Mouse (Mus musculus): ENCODE data around the gene Zbtb16. TPM values are rescaled to one million over a fixed set of nuclear protein-coding genes. Genes with fewer than 3 reads are reported as not detected.

The Zbtb16 gene
- total and polyA plus RNA-seq, 3 experiments: 0.04 to 0.72 TPM; not detected in 1

- H3K4me1 ChIP-seq (ENCODE audit: control insufficient read depth in 1 of 2, insufficient read depth in 2 of 2, low read length in 2 of 2): no peaks in the 10 kb centered on the region
- TF ChIP-seq SMC3 (IDR thresholded peaks at IDR 0.05; ENCODE audit: low read depth, low read length) (peak; percentile 98), ZC3H11A (IDR thresholded peaks at IDR 0.05; ENCODE audit: low read depth, low read length) (peak; percentile 98), JUND (IDR thresholded peaks at IDR 0.05; ENCODE audit: low read depth, low read length) (no peak), EP300 (IDR thresholded peaks at IDR 0.05; ENCODE audit: low read depth in 1 of 2, low read length in 2 of 2) (no peak), E2F4 (IDR thresholded peaks at IDR 0.05; ENCODE audit: borderline replicate concordance, low read depth, low read length) (no peak), BHLHE40 (IDR thresholded peaks at IDR 0.05; ENCODE audit: borderline replicate concordance, low read depth, low read length) (no peak), USF2 (IDR thresholded peaks at IDR 0.05; ENCODE audit: borderline replicate concordance in 1 of 2, insufficient read depth in 1 of 2, low read depth in 1 of 2, low read length in 2 of 2) (no peak), RCOR1 (IDR thresholded peaks at IDR 0.05; ENCODE audit: low read depth, low read length) (no peak), MEF2A (IDR thresholded peaks at IDR 0.05; ENCODE audit: extremely low read depth, insufficient replicate concordance, low read depth, low read length, poor library complexity, severe bottlenecking) (no peak), RAD21 (IDR thresholded peaks at IDR 0.05; ENCODE audit: low read depth, low read length) (peak; percentile 91), MAX (IDR thresholded peaks at IDR 0.05; ENCODE audit: low read length) (no peak), TCF12 (IDR thresholded peaks at IDR 0.05; ENCODE audit: low read depth, low read length) (no peak), MYC (IDR thresholded peaks at IDR 0.05; ENCODE audit: low read depth, low read length) (no peak), ELF1 (IDR thresholded peaks at IDR 0.05; ENCODE audit: low read depth, low read length) (no peak), ZKSCAN1 (IDR thresholded peaks at IDR 0.05; ENCODE audit: low read depth, low read length) (no peak), ZNF384 (IDR thresholded peaks at IDR 0.05; ENCODE audit: low read depth, low read length) (no peak), NELFE (IDR thresholded peaks at IDR 0.05; ENCODE audit: low read depth, low read length) (no peak), CTCF (IDR thresholded peaks at IDR 0.05 in 2 of 3, conservative IDR thresholded peaks at IDR 0.05 in 1 of 3; ENCODE audit: control insufficient read depth in 1 of 3, insufficient read depth in 1 of 3, low read depth in 2 of 3, low read length in 3 of 3, poor library complexity in 1 of 3, severe bottlenecking in 1 of 3) (peak; percentile 80 to 87 (median 87)), CHD1 (IDR thresholded peaks at IDR 0.05; ENCODE audit: low read depth, low read length) (no peak), CHD2 (IDR thresholded peaks at IDR 0.05; ENCODE audit: low read length) (no peak), GATA1 (IDR thresholded peaks at IDR 0.05; ENCODE audit: low read depth, low read length) (no peak), POLR2AphosphoS2 (IDR thresholded peaks at IDR 0.05; ENCODE audit: low read length) (no peak), MXI1 (IDR thresholded peaks at IDR 0.05; ENCODE audit: low read depth, low read length) (no peak), MYB (IDR thresholded peaks at IDR 0.05; ENCODE audit: low read depth, low read length) (no peak), POLR2AphosphoS5 (IDR thresholded peaks at IDR 0.05; ENCODE audit: borderline replicate concordance, low read depth, low read length) (no peak), NRF1 (IDR thresholded peaks at IDR 0.05; ENCODE audit: insufficient read depth, low read depth, low read length, poor library complexity, severe bottlenecking) (no peak)
- no peaks in the 10 kb centered on the region; a peak in 1 of 4 replicates for H3K27me3 ChIP-seq (ENCODE audit: control insufficient read depth in 1 of 2, insufficient read depth in 2 of 2, low read length in 2 of 2)
- H3K79me2 ChIP-seq (ENCODE audit: control insufficient read depth, insufficient read depth, low read length, poor library complexity): no peaks in the 10 kb centered on the region
- H3K27ac ChIP-seq (ENCODE audit: control insufficient read depth, low read depth, low read length): no peak overlapping the region
- no peak overlapping the region for H3K4me3 ChIP-seq (ENCODE audit: control insufficient read depth in 1 of 2, insufficient read depth in 1 of 2, low read depth in 2 of 2, low read length in 2 of 2)
- H3K9ac ChIP-seq (ENCODE audit: control insufficient read depth, low read depth, low read length, poor library complexity, severe bottlenecking): no peak overlapping the region
- DNase-seq (ENCODE audit: low read depth, low spot score): peak; percentile 70
- H3K9me3 ChIP-seq (replicated peaks; ENCODE audit: insufficient read depth, low read length): no peaks in the 10 kb centered on the region
- H3K36me3 ChIP-seq (ENCODE audit: control insufficient read depth in 1 of 2, insufficient read depth in 2 of 2, low read length in 2 of 2): no peaks in the 10 kb centered on the region
Measured at GRCm38 (mm10) chr9:48860526-48860845, 24.5 kb upstream of the Zbtb16 start.
